In genomic region chr6:22010761-22011281, GRCm38 (mm10) we compare ENCODE assay signal across 24 mouse cellular contexts. TPM values are rescaled to one million over a fixed set of nuclear protein-coding genes. Genes with fewer than 3 reads are reported as not detected.
DNase-seq lines count a peak whose midpoint lies in the region; ATAC-seq and TF ChIP-seq lines count a peak whose summit lies in the region.
"Had no signal": no experiment of that assay in that cellular context is flagged by ENCODE, and none has a peak within 500 bp of the region (broad histone marks: within the 10 kb centered on the region; RNA-seq: fewer than 3 reads in every experiment).

No protein-coding gene starts in this region.

- H3K79me2 ChIP-seq in heart, adult 2 months (replicated peaks; ENCODE audit: control insufficient read depth, insufficient read depth, low read length), result peaks cover 2% of the 10 kb centered on the region; the same call in 1 of the 2 replicates

- no peak overlapping the region for H3K4me2 ChIP-seq in lung, embryonic 16.5 days (ENCODE audit: low read depth, low read length)
- H3K4me2 ChIP-seq: heart, embryonic 12.5 days; hindbrain, embryonic 12.5 days; limb, embryonic 13.5 days; liver, embryonic 15.5 days; midbrain, embryonic 13.5 days had no signal

- TF ChIP-seq CTCF in heart, adult 2 months (IDR thresholded peaks at IDR 0.05), result no peak
- no peak for TF ChIP-seq CTCF in lung, adult 2 months (IDR thresholded peaks at IDR 0.05; ENCODE audit: insufficient read depth, low read length)
- TF ChIP-seq CTCF in small intestine, adult 2 months (IDR thresholded peaks at IDR 0.05; ENCODE audit: extremely low read depth, insufficient read length, insufficient replicate concordance, low read depth, low read length), result no peak

- ATAC-seq in lung, embryonic 16.5 days (ENCODE audit: low read depth), result peak; percentile 77
- ATAC-seq: activated CD4-positive, CD25-positive, alpha-beta regulatory T cell, adult 4 months; forebrain, embryonic 14.5 days; midbrain, embryonic 13.5 days had no signal

- intact Hi-C loops in heart, adult 2 months (cut with DNase I), result no loop called here

- no peaks in the 10 kb centered on the region for H3K27me3 ChIP-seq in heart, adult 2 months (ENCODE audit: control insufficient read depth, insufficient read depth, low read length)
- no peaks in the 10 kb centered on the region for H3K27me3 ChIP-seq in lung, embryonic 16.5 days (ENCODE audit: control insufficient read depth, insufficient read depth, low read depth, low read length)
- no peaks in the 10 kb centered on the region for H3K27me3 ChIP-seq in small intestine, adult 2 months (ENCODE audit: control insufficient read depth, insufficient read depth, low read length)
- H3K27me3 ChIP-seq: heart, embryonic 12.5 days; hindbrain, embryonic 12.5 days; limb, embryonic 13.5 days; liver, embryonic 15.5 days; megakaryocyte, embryonic 14.5 days; midbrain, embryonic 13.5 days had no signal

- no peaks in the 10 kb centered on the region for H3K9me3 ChIP-seq in lung, embryonic 16.5 days (ENCODE audit: control insufficient read depth, low read length)
- H3K9me3 ChIP-seq: heart, embryonic 12.5 days; hindbrain, embryonic 12.5 days; limb, embryonic 13.5 days; liver, embryonic 15.5 days; megakaryocyte, embryonic 14.5 days; midbrain, embryonic 13.5 days had no signal

- no peak overlapping the region; the same call in 1 of the 2 replicates for H3K4me3 ChIP-seq in heart, adult 2 months
- H3K4me3 ChIP-seq in lung, embryonic 16.5 days (ENCODE audit: low read length), result no peak overlapping the region
- no peak overlapping the region for H3K4me3 ChIP-seq in lung, adult 2 months (replicated peaks; ENCODE audit: extremely low read depth, low read depth, low read length)
- no peak overlapping the region for H3K4me3 ChIP-seq in small intestine, adult 2 months (ENCODE audit: low read depth, low read length)
- H3K4me3 ChIP-seq: heart, embryonic 12.5 days; hindbrain, embryonic 12.5 days; layer of hippocampus, adult 2 months; limb, embryonic 13.5 days; liver, embryonic 15.5 days; megakaryocyte, embryonic 14.5 days; midbrain, embryonic 13.5 days had no signal

- TF ChIP-seq EP300 in heart, adult 2 months (IDR thresholded peaks at IDR 0.05; ENCODE audit: insufficient read depth, low read depth, low read length), result no peak

- no peak for DNase-seq in heart, adult 2 months
- no peak for DNase-seq in heart, postnatal 4 days
- DNase-seq in lung, adult 2 months, result no peak
- DNase-seq in lung, postnatal 10 days, result peak; percentile 65
- DNase-seq in layer of hippocampus, postnatal 10 days (ENCODE audit: low spot score in 2 of 2), result no peak
- DNase-seq: adrenal gland, postnatal 14 days; cerebellum, adult 8-10 months; cerebellum, postnatal 36 days; heart, postnatal 14 days; kidney, adult 18-20 months; kidney, postnatal 10 days; spleen, adult 18-20 months had no signal

- H3K36me3 ChIP-seq in heart, adult 2 months (ENCODE audit: control insufficient read depth, insufficient read depth, low read length), result peaks cover 11% of the 10 kb centered on the region
- H3K36me3 ChIP-seq in lung, embryonic 16.5 days (ENCODE audit: control insufficient read depth, insufficient read depth, low read length), result no peaks in the 10 kb centered on the region
- H3K36me3 ChIP-seq in small intestine, adult 2 months (ENCODE audit: control insufficient read depth, insufficient read depth, low read length), result no peaks in the 10 kb centered on the region
- H3K36me3 ChIP-seq: heart, embryonic 12.5 days; hindbrain, embryonic 12.5 days; liver, embryonic 15.5 days; midbrain, embryonic 13.5 days had no signal

- H3K9ac ChIP-seq in heart, adult 2 months (ENCODE audit: low read depth, low read length), result no peak overlapping the region
- H3K9ac ChIP-seq in lung, embryonic 16.5 days (ENCODE audit: low read length), result no peak overlapping the region
- H3K9ac ChIP-seq: heart, embryonic 12.5 days; hindbrain, embryonic 12.5 days; limb, embryonic 13.5 days; liver, embryonic 15.5 days; midbrain, embryonic 13.5 days had no signal

- peak overlapping the region; percentile 34 for H3K27ac ChIP-seq in heart, adult 2 months
- no peak overlapping the region for H3K27ac ChIP-seq in lung, embryonic 16.5 days (ENCODE audit: low read length)
- H3K27ac ChIP-seq in small intestine, adult 2 months (ENCODE audit: insufficient read depth, low read depth, low read length), result peak overlapping the region; percentile 4; the same call in 1 of the 2 replicates
- H3K27ac ChIP-seq: hindbrain, embryonic 12.5 days; layer of hippocampus, adult 2 months; limb, embryonic 13.5 days; liver, embryonic 15.5 days; midbrain, embryonic 13.5 days had no signal

- TF ChIP-seq POLR2A in heart, adult 2 months (IDR thresholded peaks at IDR 0.05; ENCODE audit: insufficient read depth, low read depth, low read length), result no peak
- no peak for TF ChIP-seq POLR2A in lung, adult 2 months (IDR thresholded peaks at IDR 0.05; ENCODE audit: borderline replicate concordance, extremely low read depth, low read depth, low read length)
- TF ChIP-seq POLR2A in small intestine, adult 2 months (IDR thresholded peaks at IDR 0.05; ENCODE audit: low read depth, low read length), result no peak

- 67% methylated on average over 11 of the region's 11 CpGs for WGBS in heart, adult 2 months
- 60% methylated on average over 11 of the region's 11 CpGs for WGBS in lung, embryonic 16.5 days
- WGBS in lung, adult 2 months, result 69% methylated on average over 11 of the region's 11 CpGs
- 63% methylated on average over 11 of the region's 11 CpGs for WGBS in small intestine, adult 2 months

- H3K4me1 ChIP-seq in heart, adult 2 months (ENCODE audit: control insufficient read depth, insufficient read depth, low read length), result peaks cover 4% of the 10 kb centered on the region
- H3K4me1 ChIP-seq in lung, embryonic 16.5 days (replicated peaks; ENCODE audit: control insufficient read depth, insufficient read depth, low read length), result peaks cover 4% of the 10 kb centered on the region
- peaks cover 3% of the 10 kb centered on the region; the same call in 1 of the 2 replicates for H3K4me1 ChIP-seq in lung, adult 2 months (ENCODE audit: control insufficient read depth, insufficient read depth, low read length)
- H3K4me1 ChIP-seq in small intestine, adult 2 months (ENCODE audit: control insufficient read depth, insufficient read depth, insufficient read length, low read length), result peaks cover 2% of the 10 kb centered on the region; the same call in 1 of the 2 replicates
- H3K4me1 ChIP-seq: hindbrain, embryonic 12.5 days; liver, embryonic 15.5 days; midbrain, embryonic 13.5 days had no signal

RNA-seq across cellular contexts. Expression of gene Cped1, which starts 25.1 kb away (rescaled TPM):
- 10 to 100 TPM; 23.0 to 23.3 TPM for total RNA-seq in heart, adult 2 months (2021)
- polyA plus RNA-seq in heart, adult 2 months (2012; rRNA removed), result 6.9 and 13.5 TPM in 2 replicates
- total RNA-seq in heart, postnatal 4 days (2021), result 1 to 10 TPM; 7.2 to 9.9 TPM
- polyA plus RNA-seq in lung, embryonic 16.5 days (2015; fragmentation: Nextera tagmentation; extraction: Ambion mirVana), result 21.9 and 22.1 TPM in 2 replicates
- polyA plus RNA-seq in lung, adult 2 months (2012; rRNA removed), result 23.2 and 29.4 TPM in 2 replicates
- polyA plus RNA-seq in small intestine, adult 2 months (2012; rRNA removed), result 3.5 and 4.6 TPM in 2 replicates
- total RNA-seq in layer of hippocampus, postnatal 10 days (2021), result 1 to 10 TPM; 2.0 to 2.1 TPM
- total RNA-seq: MEL had no signal
